Mouse (Mus musculus) activated CD4-positive, CD25-positive, alpha-beta regulatory T cell (primary cell): ENCODE data around the gene Aif1l. TPM values are rescaled to one million over a fixed set of nuclear protein-coding genes. Genes with fewer than 3 reads are reported as not detected.

ENCODE experiments used
- polyA plus RNA-seq, 2 experiments: library from polyadenylated mRNA; unstranded; fragments of 100-300 nt; shearing (Covaris generic); gene quantifications; one replicate each; pipeline ENCODE4 v1.2.1; 2017

Aif1l gene
- under 1 TPM in 1 of 2 experiments, not detected in 1; 0.15 TPM for polyA plus RNA-seq

GRCm38 (mm10) chr2:31950058-31950871 lies at the start of gene Aif1l:
TSS of gene Aif1l (plus strand) at chr2:31950139.

GRCm38 (mm10) chr2:31974141-31974808 lies 24.3 kb downstream of the Aif1l start, which contains the start of gene Nup214:
TSS of gene Nup214 (plus strand) at chr2:31974436.

Other genes starting within 250 kb of the Aif1l start
- 1 to 10 TPM in 1 of 2 experiments, under 1 TPM in 1; 0.05 to 2.9 TPM for gene Qrfp, start 139.6 kb upstream of the Aif1l start, polyA plus RNA-seq
- gene Fibcd1, start 104.1 kb upstream of the Aif1l start, polyA plus RNA-seq, result 1 to 10 TPM in 1 of 2 experiments, under 1 TPM in 1; 0.36 to 1.3 TPM
- gene Lamc3, start 62.8 kb upstream of the Aif1l start, polyA plus RNA-seq, result under 1 TPM in 1 of 2 experiments, not detected in 1; 0.07 TPM
- gene Nup214, start 24.3 kb downstream of the Aif1l start, polyA plus RNA-seq, result 10 to 100 TPM; 74.5 to 79.5 TPM
- 10 to 100 TPM; 26.0 to 32.6 TPM for gene Fam78a, start 134.7 kb downstream of the Aif1l start, polyA plus RNA-seq
- gene Plpp7, start 145.4 kb downstream of the Aif1l start, polyA plus RNA-seq, result not detected
- 10 to 100 TPM; 27.2 to 47.3 TPM for gene Prrc2b, start 200.9 kb downstream of the Aif1l start, polyA plus RNA-seq